Comparison of ENCODE assay signal across 9 mouse cellular contexts in genomic region chr17:28802006-28802481, GRCm38 (mm10). TPM values are rescaled to one million over a fixed set of nuclear protein-coding genes. Genes with fewer than 3 reads are reported as not detected.
DNase-seq lines count a peak whose midpoint lies in the region; ATAC-seq and TF ChIP-seq lines count a peak whose summit lies in the region.
"Had no signal": no experiment of that assay in that cellular context is flagged by ENCODE, and none has a peak within 500 bp of the region (broad histone marks: within the 10 kb centered on the region; RNA-seq: fewer than 3 reads in every experiment).

No protein-coding gene starts in this region.

- H3K4me3 ChIP-seq in heart, embryonic 14.5 days (ENCODE audit: control insufficient read depth in 1 of 2, insufficient read depth in 1 of 2, low read depth in 1 of 2, low read length in 2 of 2), result peak overlapping the region; percentile 80 to 93
- H3K4me3 ChIP-seq in C2C12 (ENCODE audit: insufficient read depth, poor library complexity, severe bottlenecking), result peak overlapping the region; percentile 68
- peak overlapping the region; percentile 88 for H3K4me3 ChIP-seq in embryonic facial prominence, embryonic 10.5 days
- peak overlapping the region; percentile 90 for H3K4me3 ChIP-seq in intestine, postnatal 0 days (ENCODE audit: low read depth, low read length)
- peak overlapping the region; percentile 75 for H3K4me3 ChIP-seq in neural tube, embryonic 15.5 days (replicated peaks)

- H3K79me2 ChIP-seq in C2C12 (ENCODE audit: control insufficient read depth, insufficient read depth), result peaks cover 39% of the 10 kb centered on the region

- no peak for DNase-seq in heart, adult 9 months (ENCODE audit: low spot score in 2 of 2)
- DNase-seq in embryonic facial prominence, embryonic 10.5 days (ENCODE audit: low spot score), result no peak
- DNase-seq in left cerebral cortex, postnatal 10 days (ENCODE audit: extremely low spot score in 1 of 2, low spot score in 2 of 2), result no peak
- no peak for DNase-seq in spleen, adult 18-20 months

- H3K36me3 ChIP-seq in heart, embryonic 14.5 days (ENCODE audit: control insufficient read depth, insufficient read depth, low read length), result peaks cover 16% of the 10 kb centered on the region
- H3K36me3 ChIP-seq in C2C12 (ENCODE audit: control insufficient read depth, insufficient read depth), result peaks cover 12% of the 10 kb centered on the region
- peaks cover 24% of the 10 kb centered on the region for H3K36me3 ChIP-seq in embryonic facial prominence, embryonic 10.5 days (replicated peaks)
- peaks cover 14% of the 10 kb centered on the region; the same call in 1 of the 2 replicates for H3K36me3 ChIP-seq in intestine, postnatal 0 days (ENCODE audit: control insufficient read depth, insufficient read depth)
- H3K36me3 ChIP-seq in neural tube, embryonic 15.5 days, result peaks cover 11% of the 10 kb centered on the region

- no peaks in the 10 kb centered on the region for H3K27me3 ChIP-seq in heart, embryonic 14.5 days (ENCODE audit: control insufficient read depth, insufficient read depth, low read length)
- no peaks in the 10 kb centered on the region for H3K27me3 ChIP-seq in C2C12 (ENCODE audit: control insufficient read depth, insufficient read depth, insufficient read length)
- H3K27me3 ChIP-seq in embryonic facial prominence, embryonic 10.5 days (replicated peaks; ENCODE audit: low read depth, poor library complexity, severe bottlenecking), result 0 out of 2 replicates have a peak, but pooled peaks cover 3% of the 10 kb centered on the region
- H3K27me3 ChIP-seq in intestine, postnatal 0 days (replicated peaks; ENCODE audit: control insufficient read depth, insufficient read depth, low read length), result no peaks in the 10 kb centered on the region
- no peaks in the 10 kb centered on the region for H3K27me3 ChIP-seq in neural tube, embryonic 15.5 days (replicated peaks)

- H3K9ac ChIP-seq in heart, embryonic 14.5 days (ENCODE audit: low read length), result peak overlapping the region; percentile 100
- peak overlapping the region; percentile 100 for H3K9ac ChIP-seq in intestine, postnatal 0 days (ENCODE audit: low read depth, low read length)
- peak overlapping the region; percentile 59 for H3K9ac ChIP-seq in neural tube, embryonic 15.5 days (replicated peaks)

- intact Hi-C loops in left cerebral cortex, postnatal 10 days (cut with DNase I), result no loop called here

- no peak for ATAC-seq in heart, embryonic 14.5 days (ENCODE audit: insufficient number of reproducible peaks, insufficient read depth, low FRiP score, low read depth)
- ATAC-seq in intestine, postnatal 0 days, result no peak
- peak; percentile 26 for ATAC-seq in neural tube, embryonic 15.5 days (ENCODE audit: low FRiP score)

- peaks cover 15% of the 10 kb centered on the region for H3K79me3 ChIP-seq in C2C12 (ENCODE audit: low read depth)

- H3ac ChIP-seq in C2C12 (ENCODE audit: control insufficient read depth, insufficient read length, low read depth), result peak overlapping the region; percentile 74

- H3K27ac ChIP-seq in heart, embryonic 14.5 days (replicated peaks in 1 of 2; ENCODE audit: control insufficient read depth in 1 of 2, insufficient read depth in 1 of 2, low read depth in 2 of 2, low read length in 2 of 2), result peak overlapping the region; percentile 46 to 47; a peak in 3 of 4 replicates
- peak overlapping the region; percentile 100 for H3K27ac ChIP-seq in embryonic facial prominence, embryonic 10.5 days (replicated peaks)
- peak overlapping the region; percentile 100 for H3K27ac ChIP-seq in intestine, postnatal 0 days (ENCODE audit: low read depth, low read length)
- peak overlapping the region; percentile 99 for H3K27ac ChIP-seq in neural tube, embryonic 15.5 days (replicated peaks)

- H3K4me1 ChIP-seq in heart, embryonic 14.5 days (ENCODE audit: control insufficient read depth in 2 of 2, insufficient read depth in 2 of 2, low read length in 2 of 2), result peaks cover 9 to 29% of the 10 kb centered on the region in 2 experiments
- peaks cover 36% of the 10 kb centered on the region for H3K4me1 ChIP-seq in embryonic facial prominence, embryonic 10.5 days
- no peaks in the 10 kb centered on the region for H3K4me1 ChIP-seq in intestine, postnatal 0 days (replicated peaks; ENCODE audit: control insufficient read depth, insufficient read depth, low read length)
- H3K4me1 ChIP-seq in neural tube, embryonic 15.5 days, result peaks cover 32% of the 10 kb centered on the region

- TF ChIP-seq CTCF in C2C12 (IDR thresholded peaks at IDR 0.05; ENCODE audit: control insufficient read depth, insufficient read depth, insufficient read length), result no peak
- TF ChIP-seq CTCF in intestine, postnatal 0 days (IDR thresholded peaks at IDR 0.05; ENCODE audit: low read depth), result no peak

- no peaks in the 10 kb centered on the region for H3K9me3 ChIP-seq in heart, embryonic 14.5 days (ENCODE audit: control insufficient read depth, low read length)
- H3K9me3 ChIP-seq in embryonic facial prominence, embryonic 10.5 days, result no peaks in the 10 kb centered on the region
- H3K9me3 ChIP-seq in intestine, postnatal 0 days (ENCODE audit: control insufficient read depth), result no peaks in the 10 kb centered on the region
- H3K9me3 ChIP-seq in neural tube, embryonic 15.5 days (replicated peaks), result no peaks in the 10 kb centered on the region

- WGBS in heart, embryonic 14.5 days, result under 1% methylated on average over 18 of the region's 18 CpGs
- 1% methylated on average over 18 of the region's 18 CpGs for WGBS in embryonic facial prominence, embryonic 10.5 days
- under 1% methylated on average over 18 of the region's 18 CpGs for WGBS in intestine, postnatal 0 days
- under 1% methylated on average over 18 of the region's 18 CpGs for WGBS in neural tube, embryonic 15.5 days

- H3K4me2 ChIP-seq in heart, embryonic 14.5 days (ENCODE audit: low read length), result peak overlapping the region; percentile 96
- H3K4me2 ChIP-seq in intestine, postnatal 0 days (replicated peaks; ENCODE audit: low read depth), result peak overlapping the region; percentile 72
- H3K4me2 ChIP-seq in neural tube, embryonic 15.5 days, result peak overlapping the region; percentile 90

TF ChIP-seq in C2C12, 6 proteins besides CTCF, POLR2A, EP300 and RAD21:
- no peak for TF ChIP-seq USF1 (IDR thresholded peaks at IDR 0.05; ENCODE audit: low read depth)
- TF ChIP-seq MYOG (IDR thresholded peaks at IDR 0.05; ENCODE audit: control insufficient read depth, extremely low read depth, insufficient read length), result no peak
- no peak for TF ChIP-seq FOSL1 (IDR thresholded peaks at IDR 0.05; ENCODE audit: insufficient read depth, low read length, poor library complexity, severe bottlenecking)
- no peak for TF ChIP-seq MAX (IDR thresholded peaks at IDR 0.05)
- no peak for TF ChIP-seq CEBPB (IDR thresholded peaks at IDR 0.05; ENCODE audit: low read depth)
- TF ChIP-seq MYOD1 (IDR thresholded peaks at IDR 0.05; ENCODE audit: control insufficient read depth, insufficient read length, low read depth), result no peak

RNA-seq across cellular contexts. Expression of gene Brpf3, which starts 1.2 kb away (rescaled TPM):
- polyA plus RNA-seq in heart, embryonic 14.5 days (2014; fragmentation: Nextera tagmentation; extraction: Ambion mirVana), result 6.0 and 6.4 TPM in 2 replicates
- polyA plus RNA-seq in C2C12 (2012; fragmentation: generic; extraction: Trizol), result 10.8 TPM
- 9.1 and 12.1 TPM in 2 replicates for polyA plus RNA-seq in embryonic facial prominence, embryonic 10.5 days (2016; fragmentation: Nextera tagmentation; extraction: Ambion mirVana)
- polyA plus RNA-seq in intestine, postnatal 0 days (2015; fragmentation: Nextera tagmentation; extraction: Ambion mirVana), result 42.9 and 44.4 TPM in 2 replicates
- polyA plus RNA-seq in neural tube, embryonic 15.5 days (2015; fragmentation: Nextera tagmentation; extraction: Ambion mirVana), result 7.0 and 10.9 TPM in 2 replicates
- total RNA-seq in left cerebral cortex, postnatal 10 days (2021), result 10 to 100 TPM; 44.5 to 55.7 TPM

RNA-seq across cellular contexts. Expression of gene Mapk13, which starts 32.9 kb away (rescaled TPM):
- 1.7 and 2.5 TPM in 2 replicates for polyA plus RNA-seq in heart, embryonic 14.5 days (2014; fragmentation: Nextera tagmentation; extraction: Ambion mirVana)
- not detected for polyA plus RNA-seq in C2C12 (2012; fragmentation: generic; extraction: Trizol)
- polyA plus RNA-seq in embryonic facial prominence, embryonic 10.5 days (2016; fragmentation: Nextera tagmentation; extraction: Ambion mirVana), result 16.5 and 19.4 TPM in 2 replicates
- polyA plus RNA-seq in intestine, postnatal 0 days (2015; fragmentation: Nextera tagmentation; extraction: Ambion mirVana), result 204 and 222 TPM in 2 replicates
- 1.2 and 13.6 TPM in 2 replicates for polyA plus RNA-seq in neural tube, embryonic 15.5 days (2015; fragmentation: Nextera tagmentation; extraction: Ambion mirVana)
- total RNA-seq in left cerebral cortex, postnatal 10 days (2021), result under 1 TPM; 0.66 to 0.75 TPM

RNA-seq across cellular contexts. Expression of gene Pnpla1, which starts 56.2 kb away (rescaled TPM):
- 0.11 TPM in 1 of 2 replicates, not detected in the other for polyA plus RNA-seq in heart, embryonic 14.5 days (2014; fragmentation: Nextera tagmentation; extraction: Ambion mirVana)
- not detected for polyA plus RNA-seq in C2C12 (2012; fragmentation: generic; extraction: Trizol)
- polyA plus RNA-seq in embryonic facial prominence, embryonic 10.5 days (2016; fragmentation: Nextera tagmentation; extraction: Ambion mirVana), result 0.09 TPM in 1 of 2 replicates, not detected in the other
- 0.12 and 0.20 TPM in 2 replicates for polyA plus RNA-seq in intestine, postnatal 0 days (2015; fragmentation: Nextera tagmentation; extraction: Ambion mirVana)
- 0.06 and 0.15 TPM in 2 replicates for polyA plus RNA-seq in neural tube, embryonic 15.5 days (2015; fragmentation: Nextera tagmentation; extraction: Ambion mirVana)
- under 1 TPM; 0.53 to 0.60 TPM for total RNA-seq in left cerebral cortex, postnatal 10 days (2021)
- polyA plus RNA-seq: brain, embryonic 14.5 days had no signal

Comparison
In these comparisons a context has a peak if more than half of its experiments do, and no peak if none do; other contexts are left out.
1. H3K27ac ChIP-seq: peak in every context shown above with its lines; median percentile 100 in embryonic facial prominence, embryonic 10.5 days; 100 in intestine, postnatal 0 days; 99 in neural tube, embryonic 15.5 days; 46 in heart, embryonic 14.5 days.
2. RNA of gene Mapk13, which starts 32.9 kb away (polyA plus RNA-seq): 204 to 222 TPM in intestine, postnatal 0 days; 16.5 to 19.4 TPM in embryonic facial prominence, embryonic 10.5 days, 1.7 to 2.5 TPM in heart, embryonic 14.5 days, 1.2 to 13.6 TPM in neural tube, embryonic 15.5 days and not detected in C2C12 (single experiment); every median in the first group is over 10 times any median in the second.
3. Peak in every context shown above with its lines, with median percentiles within 50 percentile points of each other: H3K4me2 ChIP-seq, H3K4me3 ChIP-seq and H3K9ac ChIP-seq.